Mouse (Mus musculus) layer of hippocampus, adult 9-11 months (tissue): ENCODE results near the gene Nfil3.

Experiments used
- DNase-seq: peaks from one replicate; pipeline ENCODE4 v3.0.0; 2022

Gene Nfil3

DNA sequence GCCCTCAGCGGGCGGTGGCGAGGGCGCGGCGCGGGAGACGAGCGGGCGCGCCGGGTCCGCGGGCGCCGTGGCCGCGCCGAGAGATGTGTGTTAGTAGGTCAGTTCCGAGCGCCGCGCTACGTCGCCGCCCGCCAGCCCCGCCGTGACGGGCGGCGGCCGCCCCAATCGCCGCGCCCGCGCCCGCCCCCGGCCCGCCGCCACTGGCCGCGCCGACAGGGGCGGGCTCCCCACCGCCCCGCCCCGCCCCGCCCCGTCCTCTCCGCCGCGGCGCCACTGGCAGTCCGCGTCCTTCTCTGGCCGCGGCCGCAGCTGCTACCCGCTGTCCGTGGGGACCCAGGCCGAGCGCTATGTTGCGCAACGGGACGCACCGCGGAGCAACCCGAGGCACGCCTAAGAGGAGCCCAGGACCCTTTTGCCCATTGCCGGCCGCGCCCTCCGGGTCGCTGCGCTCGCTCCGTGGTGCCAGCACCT is at the start of gene Nfil3:
TSS of gene Nfil3 (minus strand) at position 123 of the 471 bp plus-strand sequence.
- DNase-seq: peak; percentile 84

DNA sequence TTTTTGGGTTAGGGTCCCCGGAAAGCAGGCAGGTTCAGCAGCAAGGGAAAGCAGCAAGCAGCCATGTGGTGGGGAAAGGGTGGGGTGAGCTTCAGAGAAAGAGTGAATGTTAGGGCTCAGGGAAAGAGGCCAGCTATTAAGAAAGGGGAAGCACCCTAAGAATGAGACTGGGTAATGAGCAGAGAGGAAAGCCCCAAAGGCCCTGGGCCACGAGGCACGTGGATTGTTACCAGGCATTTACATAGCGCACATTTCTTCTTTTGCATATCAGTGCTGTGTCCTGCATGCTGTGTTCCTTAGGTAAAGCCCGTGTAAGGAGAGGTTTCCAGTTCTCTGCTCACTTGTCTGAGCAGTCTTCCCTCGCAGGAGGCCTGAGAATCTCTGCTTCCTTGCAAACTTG is 43.4 kb upstream of the Nfil3 start:
- no peak for DNase-seq

GRCm38 (mm10) chr13:53020282-53020681 is 39.4 kb upstream of the Nfil3 start:
- no peak for DNase-seq

- no peak for DNase-seq
These were observed 38.7 kb upstream of the Nfil3 start for GRCm38 (mm10) chr13:53019532-53019931.

DNA sequence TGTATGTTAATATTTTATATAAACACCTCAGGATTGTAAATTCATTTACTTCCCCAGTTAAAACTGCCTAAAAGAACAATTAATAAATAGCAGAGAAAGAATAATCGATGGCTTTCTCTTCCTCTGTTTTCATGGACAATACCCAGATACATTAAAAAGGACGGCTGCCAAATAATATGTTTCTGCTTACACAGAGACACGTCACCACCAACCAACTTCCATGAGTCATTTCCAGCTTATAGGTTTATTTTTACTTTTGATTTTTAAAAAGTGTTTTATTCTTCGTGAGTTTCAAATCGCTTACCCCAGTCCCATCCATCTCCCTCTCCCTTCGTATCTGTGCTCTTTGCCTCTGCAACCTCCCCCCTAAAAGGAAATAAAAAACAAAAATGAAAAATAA is 38.1 kb upstream of the Nfil3 start:
- no peak for DNase-seq

DNA sequence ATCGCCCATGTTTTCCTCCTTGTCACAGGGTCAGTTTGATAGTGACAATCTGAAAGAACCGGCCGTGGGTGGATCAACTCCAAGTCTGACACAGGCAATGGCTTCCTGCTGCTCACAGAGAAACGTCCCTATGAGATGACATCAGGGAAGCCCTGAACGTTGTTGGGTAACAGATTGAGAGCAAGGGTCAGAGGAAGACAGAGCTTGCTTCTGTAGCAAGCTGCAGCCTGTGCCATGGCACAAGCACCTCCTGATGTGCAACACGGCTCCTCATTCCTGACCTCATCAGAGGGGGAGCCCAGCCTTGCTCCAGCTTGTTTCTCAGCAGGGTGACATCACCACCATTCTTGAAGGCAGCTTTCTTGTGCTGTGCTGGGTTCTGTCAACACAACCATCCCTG is 37.1 kb upstream of the Nfil3 start:
- peak; percentile 10 for DNase-seq

GRCm38 (mm10) chr13:53017117-53017516 is 36.2 kb upstream of the Nfil3 start:
- no peak for DNase-seq

DNA sequence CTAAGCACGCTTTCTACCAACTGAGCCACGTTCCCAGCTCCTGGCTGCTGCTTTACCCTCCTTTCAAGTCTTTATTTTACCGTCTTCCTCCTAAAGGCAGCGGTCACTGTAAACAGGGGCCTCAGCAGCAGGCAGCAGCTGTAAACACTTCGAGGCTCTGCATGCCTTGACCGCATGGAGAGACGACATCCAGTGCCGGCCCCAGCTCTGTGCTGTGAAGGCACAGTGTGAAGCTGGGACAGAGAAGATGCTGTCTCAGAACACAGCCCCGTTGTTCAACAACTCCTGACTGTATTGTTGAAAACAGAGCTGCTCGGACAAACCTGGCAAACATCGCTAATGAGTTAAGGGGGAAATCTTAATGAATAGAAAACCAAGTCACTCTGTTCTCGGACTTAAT is 30.6 kb upstream of the Nfil3 start:
- peak; percentile 62 for DNase-seq

- no peak for DNase-seq
These were observed 27.8 kb upstream of the Nfil3 start for GRCm38 (mm10) chr13:53008489-53009184.

GRCm38 (mm10) chr13:53007781-53008180 is 26.9 kb upstream of the Nfil3 start:
- no peak for DNase-seq

- no peak for DNase-seq
These were observed 22.4 kb upstream of the Nfil3 start for GRCm38 (mm10) chr13:53003286-53003685.

DNA sequence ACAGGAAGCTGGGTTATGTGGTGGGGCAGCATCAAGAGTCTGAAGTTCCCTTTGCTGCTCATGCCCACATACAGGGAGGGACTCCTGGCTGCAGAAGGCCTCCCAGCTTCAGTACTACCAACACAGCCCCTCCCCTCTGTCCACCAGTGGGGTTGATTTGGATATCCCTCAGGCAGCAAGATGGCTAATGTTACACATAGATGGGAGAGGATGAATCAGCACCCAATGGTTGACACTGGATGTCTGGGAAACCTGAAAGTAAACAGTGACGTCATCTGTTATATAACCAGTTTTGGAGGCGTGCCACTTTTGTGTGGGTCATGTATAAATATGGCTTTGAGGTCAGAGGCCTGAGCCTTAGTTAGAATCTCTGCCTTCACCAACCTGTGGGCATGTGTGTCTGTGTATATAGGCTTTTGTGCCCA is 20.6 kb upstream of the Nfil3 start:
- DNase-seq: no peak

DNA sequence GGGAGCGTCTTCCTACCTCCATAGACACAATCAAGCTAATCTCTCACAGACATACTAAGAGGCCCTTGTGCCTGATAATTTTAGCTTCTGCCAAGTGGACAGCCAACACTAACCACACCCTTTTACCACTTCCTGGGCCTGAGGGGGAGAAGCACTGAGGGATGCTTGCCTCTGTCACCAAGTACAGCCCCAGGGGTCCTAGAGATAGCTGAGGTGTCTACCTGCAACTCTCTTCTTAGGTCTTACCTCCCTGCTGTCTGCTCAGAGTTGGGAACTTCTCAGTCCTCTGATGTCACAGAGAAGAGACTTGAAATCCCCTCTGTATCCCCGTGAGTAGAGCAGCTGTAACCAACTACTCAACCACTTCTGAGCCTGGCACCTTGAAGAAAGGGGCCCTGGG is 19.6 kb upstream of the Nfil3 start:
- DNase-seq: no peak

DNA sequence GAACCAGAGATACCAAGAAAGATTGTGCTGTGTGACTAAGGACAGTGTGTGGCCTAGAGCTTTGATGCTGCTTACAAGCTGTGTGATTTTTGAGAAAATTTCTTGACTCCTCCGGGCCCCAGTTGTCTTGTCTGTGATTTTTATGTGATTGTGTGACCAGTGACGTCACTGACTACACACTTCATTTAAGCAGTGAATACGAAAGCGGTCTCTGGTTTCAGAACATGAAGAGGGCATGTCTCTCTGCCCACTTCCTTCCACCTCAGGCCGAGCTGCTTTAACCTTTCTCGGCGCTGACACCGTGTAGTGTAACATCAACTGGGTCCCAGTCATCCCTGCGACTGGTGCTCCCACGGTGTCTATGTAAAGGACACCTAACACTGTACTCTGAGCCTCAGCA is 17.7 kb upstream of the Nfil3 start:
- no peak for DNase-seq

DNA sequence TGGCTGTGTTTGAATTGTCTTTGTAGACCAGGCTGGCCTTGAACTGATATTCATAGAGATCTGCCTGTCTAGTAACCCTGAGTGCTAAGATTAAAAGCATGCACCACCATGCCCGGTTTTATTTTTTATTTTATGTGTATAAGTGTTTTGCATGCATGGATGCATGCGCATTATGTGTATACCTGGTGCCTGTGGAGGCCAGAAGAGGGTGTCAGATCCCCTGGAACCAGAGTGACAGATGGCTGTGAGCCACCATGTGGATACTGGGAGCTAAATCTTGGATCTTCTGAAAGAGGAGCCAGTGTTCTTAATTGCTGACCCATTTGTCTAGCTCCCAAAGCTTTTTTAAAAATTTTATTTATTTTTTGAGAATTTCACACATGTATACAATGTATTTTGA is 16.9 kb upstream of the Nfil3 start:
- no peak for DNase-seq

GRCm38 (mm10) chr13:52996201-52996600 is 15.3 kb upstream of the Nfil3 start:
- DNase-seq: no peak

- no peak for DNase-seq
These were observed 13.5 kb upstream of the Nfil3 start for GRCm38 (mm10) chr13:52994197-52994881.

DNA sequence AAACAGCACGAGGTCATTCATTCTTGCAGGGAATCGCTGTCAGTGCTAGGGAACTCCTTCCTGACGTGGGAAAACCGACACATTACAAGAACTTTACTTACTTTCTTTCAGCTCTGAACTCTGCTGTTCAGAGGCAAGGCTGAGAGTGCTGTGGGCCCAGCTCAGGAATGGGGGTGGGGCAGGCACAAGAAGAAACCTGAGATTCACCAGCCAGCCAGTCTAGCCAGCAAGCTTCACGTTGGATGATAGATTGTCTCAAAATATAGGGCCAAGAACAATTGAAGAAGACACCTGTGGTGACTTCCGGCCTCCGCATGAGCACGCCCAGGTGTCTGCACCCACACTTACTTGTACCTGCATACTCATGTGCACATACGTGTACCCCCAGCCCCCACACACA is 9.3 kb upstream of the Nfil3 start:
- DNase-seq: no peak

DNA sequence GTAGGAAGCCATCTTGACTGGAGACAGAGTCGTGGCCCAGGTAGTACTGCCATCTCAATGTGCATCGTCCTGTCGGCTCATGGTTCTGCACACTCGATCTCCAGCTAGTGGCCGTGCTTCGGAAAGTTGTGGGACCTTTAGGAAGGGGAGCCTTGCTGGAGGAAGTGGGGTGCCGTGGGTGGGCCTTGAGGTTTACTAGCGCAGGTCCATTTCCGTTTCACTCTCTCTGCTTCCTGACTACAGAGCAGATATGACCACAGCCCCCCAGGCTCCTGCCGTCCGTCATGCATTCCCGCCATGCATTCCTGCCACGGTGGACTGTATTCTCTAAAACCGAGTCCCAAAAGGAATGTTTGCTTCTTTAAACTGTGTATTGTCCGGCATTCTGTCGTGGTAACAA is 8.1 kb upstream of the Nfil3 start:
- DNase-seq: no peak

- no peak for DNase-seq
These were observed 7.0 kb upstream of the Nfil3 start for GRCm38 (mm10) chr13:52987880-52988279.

DNA sequence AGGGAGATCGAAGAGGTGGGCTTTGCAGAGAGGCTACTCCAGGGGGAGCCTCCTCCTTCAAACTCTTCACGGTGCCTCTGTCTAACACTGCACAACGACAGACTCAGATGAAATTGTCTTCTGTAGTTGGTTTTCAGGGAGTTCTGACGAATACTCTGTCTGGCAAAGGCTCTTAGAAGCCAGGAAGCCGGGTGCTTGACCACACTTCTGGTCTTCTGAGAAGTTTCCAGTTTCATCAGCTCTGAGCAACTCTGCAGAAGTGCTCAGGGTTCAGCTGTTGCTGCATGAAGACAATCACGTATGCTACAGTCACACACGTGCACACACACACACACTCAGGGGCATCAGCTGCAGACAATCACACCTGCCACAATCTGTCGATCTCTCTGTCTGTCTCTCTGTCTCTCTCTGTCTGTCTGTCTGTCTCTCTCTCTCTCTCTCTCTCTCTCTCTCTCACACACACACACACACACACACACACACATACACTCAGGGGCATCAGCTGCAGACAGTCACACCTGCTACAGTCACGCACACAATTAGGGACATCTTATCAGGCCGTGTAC is 5.4 kb upstream of the Nfil3 start:
- DNase-seq: no peak

DNA sequence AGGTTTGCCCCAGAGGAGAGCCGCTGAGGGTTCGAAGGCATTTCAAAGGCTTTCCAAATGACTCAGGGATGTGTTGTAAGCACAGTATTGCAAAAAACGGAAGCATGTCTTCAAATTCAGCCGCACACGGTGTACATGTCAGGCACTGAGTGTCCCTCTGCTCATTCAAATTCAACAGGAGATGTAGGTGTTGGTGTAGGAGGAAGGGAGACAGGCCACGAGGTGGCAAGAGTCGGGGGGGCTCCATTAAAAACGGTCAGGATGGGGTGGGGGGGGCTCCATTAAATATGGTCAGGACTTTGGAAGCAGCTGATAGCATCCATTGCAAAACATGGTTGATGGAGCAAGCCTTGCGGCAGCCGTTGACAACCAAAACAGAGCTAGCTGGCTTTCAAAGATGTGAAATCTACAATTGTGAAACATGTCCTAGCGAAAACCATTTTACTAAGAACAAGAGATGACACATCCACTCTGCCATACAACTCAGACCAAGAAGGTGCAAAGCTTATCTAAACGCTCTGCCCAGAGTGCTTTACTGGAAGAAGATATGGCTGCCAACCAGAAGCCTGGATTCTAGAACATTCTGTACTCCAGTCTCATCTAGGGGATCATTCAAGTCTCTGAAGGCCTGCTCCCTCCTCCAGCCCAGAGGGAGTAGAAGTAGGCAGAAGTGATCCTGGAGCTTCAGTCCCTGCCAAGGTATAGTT is 4.8 kb upstream of the Nfil3 start:
- no peak for DNase-seq

DNA sequence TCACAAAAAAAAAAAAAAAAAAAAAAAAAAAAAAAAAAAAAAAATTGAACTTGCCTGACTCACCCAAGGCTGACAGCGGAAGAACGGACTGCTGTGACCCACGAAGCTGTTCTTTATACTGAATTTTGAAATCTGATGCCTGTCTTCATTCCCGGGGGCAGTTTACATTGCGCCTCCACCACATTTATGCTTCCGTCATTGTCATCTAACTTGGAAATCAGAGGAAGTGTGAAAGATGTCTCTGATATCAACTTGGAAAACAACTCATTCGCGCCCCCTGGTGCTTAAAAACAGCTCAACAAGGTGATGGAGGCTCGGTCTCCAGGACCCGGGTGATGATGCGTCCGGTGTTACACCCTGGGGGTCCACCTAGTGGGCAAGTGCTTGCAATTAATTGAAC is 1.8 kb upstream of the Nfil3 start:
- DNase-seq: peak; percentile 86
